Mouse (Mus musculus): ENCODE data around the gene Pm20d2. TPM values are rescaled to one million over a fixed set of nuclear protein-coding genes. Genes with fewer than 3 reads are reported as not detected.

Gene Pm20d2
- polyA plus RNA-seq, 1 experiment from 2014 or later, result 1.2 TPM

- no peaks in the 10 kb centered on the region for H3K9me3 ChIP-seq (ENCODE audit: control insufficient read depth, low read length)
- H3K36me3 ChIP-seq (ENCODE audit: control insufficient read depth, insufficient read depth, low read length), result no peaks in the 10 kb centered on the region
- H3K27me3 ChIP-seq (replicated peaks; ENCODE audit: control insufficient read depth, insufficient read depth, low read length), result no peaks in the 10 kb centered on the region
- H3K9ac ChIP-seq (ENCODE audit: low read length), result no peak overlapping the region
- 7% methylated on average over 4 of the region's 4 CpGs for WGBS
- ATAC-seq (replicated peaks; ENCODE audit: low FRiP score, low TSS enrichment, low read depth) (no peak), DNase-seq (ENCODE audit: low spot score) (peak; percentile 63)
- no peak overlapping the region for H3K27ac ChIP-seq (ENCODE audit: low read depth)
- no peak overlapping the region for H3K4me3 ChIP-seq (ENCODE audit: low read depth, low read length)
- H3K4me1 ChIP-seq (replicated peaks; ENCODE audit: control insufficient read depth, insufficient read depth, low read length), result 0 out of 2 replicates have a peak, but pooled peaks cover 2% of the 10 kb centered on the region
- no peak overlapping the region for H3K4me2 ChIP-seq (ENCODE audit: low read length)
These were observed 15.1 kb upstream of the Pm20d2 start for GRCm38 (mm10) chr4:33204682-33205081.

- 30% methylated on average over 2 of the region's 2 CpGs for WGBS
- DNase-seq (ENCODE audit: low spot score), result no peak
These were observed 8.6 kb upstream of the Pm20d2 start for GRCm38 (mm10) chr4:33198117-33198516.

GRCm38 (mm10) chr4:33188781-33189734 is 479 bp downstream of the Pm20d2 start:
- under 1% methylated on average over 123 of the region's 123 CpGs for WGBS
- peak; percentile 91 for ATAC-seq (replicated peaks; ENCODE audit: low FRiP score, low TSS enrichment, low read depth)
- peak overlapping the region; percentile 80 for H3K27ac ChIP-seq (ENCODE audit: low read depth)

More at GRCm38 (mm10) chr4:33198117-33198516, 8.6 kb upstream of the Pm20d2 start:
- Histone ChIP-seq H3K4me3 (ENCODE audit: low read depth, low read length) (no peak overlapping the region), H3K9me3 (ENCODE audit: control insufficient read depth, low read length) (no peaks in the 10 kb centered on the region), H3K36me3 (ENCODE audit: control insufficient read depth, insufficient read depth, low read length) (no peaks in the 10 kb centered on the region), H3K4me1 (replicated peaks; ENCODE audit: control insufficient read depth, insufficient read depth, low read length) (no peaks in the 10 kb centered on the region), H3K27ac (ENCODE audit: low read depth) (no peak overlapping the region), H3K27me3 (replicated peaks; ENCODE audit: control insufficient read depth, insufficient read depth, low read length) (no peaks in the 10 kb centered on the region), H3K4me2 (ENCODE audit: low read length) (no peak overlapping the region), H3K9ac (ENCODE audit: low read length) (no peak overlapping the region)
- ATAC-seq (replicated peaks; ENCODE audit: low FRiP score, low TSS enrichment, low read depth), result no peak

DNA sequence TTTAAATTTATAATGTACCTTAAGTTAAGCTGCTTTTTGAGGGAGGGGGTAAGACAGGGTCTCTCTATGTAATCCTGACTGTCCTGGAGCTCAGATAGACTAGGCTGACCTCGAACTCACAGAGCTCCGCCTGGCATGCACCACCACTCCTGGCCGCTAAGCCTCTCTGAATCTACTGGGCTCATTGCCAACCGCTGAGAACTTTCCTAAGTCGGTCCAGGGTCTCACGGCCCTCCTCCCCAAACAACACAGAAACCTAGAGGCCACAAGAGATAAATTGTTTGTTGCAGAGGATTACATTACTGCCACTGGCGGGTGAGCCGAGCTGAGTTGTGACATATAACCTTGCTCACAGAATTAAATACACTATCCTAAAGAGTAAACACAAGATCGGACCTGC is 1.4 kb downstream of the Pm20d2 start:
- H3K9ac ChIP-seq (ENCODE audit: low read length), result no peak overlapping the region
- H3K9me3 ChIP-seq (ENCODE audit: control insufficient read depth, low read length), result no peaks in the 10 kb centered on the region
- H3K27ac ChIP-seq (ENCODE audit: low read depth), result no peak overlapping the region
- peak; percentile 72 for DNase-seq (ENCODE audit: low spot score)
- H3K4me2 ChIP-seq (ENCODE audit: low read length), result peak overlapping the region; percentile 96
- H3K27me3 ChIP-seq (replicated peaks; ENCODE audit: control insufficient read depth, insufficient read depth, low read length), result no peaks in the 10 kb centered on the region
- ATAC-seq (replicated peaks; ENCODE audit: low FRiP score, low TSS enrichment, low read depth), result 0 out of 2 replicates have a peak, but pooled peaks have one; percentile 21
- peak overlapping the region; percentile 52 for H3K4me3 ChIP-seq (ENCODE audit: low read depth, low read length)
- no peaks in the 10 kb centered on the region for H3K36me3 ChIP-seq (ENCODE audit: control insufficient read depth, insufficient read depth, low read length)
- 0 out of 2 replicates have a peak, but pooled peaks cover 8% of the 10 kb centered on the region for H3K4me1 ChIP-seq (replicated peaks; ENCODE audit: control insufficient read depth, insufficient read depth, low read length)
- 11% methylated on average over 9 of the region's 9 CpGs for WGBS

More at GRCm38 (mm10) chr4:33188781-33189734, 479 bp downstream of the Pm20d2 start:
- peak overlapping the region; percentile 52 for H3K4me3 ChIP-seq (ENCODE audit: low read depth, low read length)
- no peaks in the 10 kb centered on the region for H3K36me3 ChIP-seq (ENCODE audit: control insufficient read depth, insufficient read depth, low read length)
- H3K9ac ChIP-seq (ENCODE audit: low read length), result peak overlapping the region; percentile 53
- no peaks in the 10 kb centered on the region for H3K27me3 ChIP-seq (replicated peaks; ENCODE audit: control insufficient read depth, insufficient read depth, low read length)
- 0 out of 2 replicates have a peak, but pooled peaks cover 8% of the 10 kb centered on the region for H3K4me1 ChIP-seq (replicated peaks; ENCODE audit: control insufficient read depth, insufficient read depth, low read length)
- H3K4me2 ChIP-seq (ENCODE audit: low read length), result peak overlapping the region; percentile 96
- H3K9me3 ChIP-seq (ENCODE audit: control insufficient read depth, low read length), result no peaks in the 10 kb centered on the region
- DNase-seq (ENCODE audit: low spot score), result peak; percentile 86

GRCm38 (mm10) chr4:33183477-33183876 is 6.1 kb downstream of the Pm20d2 start:
- H3K27ac ChIP-seq (ENCODE audit: low read depth), result no peak overlapping the region
- no peaks in the 10 kb centered on the region for H3K27me3 ChIP-seq (replicated peaks; ENCODE audit: control insufficient read depth, insufficient read depth, low read length)
- no peak overlapping the region for H3K4me2 ChIP-seq (ENCODE audit: low read length)
- H3K4me1 ChIP-seq (replicated peaks; ENCODE audit: control insufficient read depth, insufficient read depth, low read length), result 0 out of 2 replicates have a peak, but pooled peaks cover 5% of the 10 kb centered on the region
- no peak overlapping the region for H3K4me3 ChIP-seq (ENCODE audit: low read depth, low read length)
- DNase-seq (ENCODE audit: low spot score) (no peak), ATAC-seq (replicated peaks; ENCODE audit: low FRiP score, low TSS enrichment, low read depth) (no peak)
- WGBS, result 78% methylated on average over 5 of the region's 5 CpGs
- H3K9ac ChIP-seq (ENCODE audit: low read length), result no peak overlapping the region
- no peaks in the 10 kb centered on the region for H3K36me3 ChIP-seq (ENCODE audit: control insufficient read depth, insufficient read depth, low read length)
- no peaks in the 10 kb centered on the region for H3K9me3 ChIP-seq (ENCODE audit: control insufficient read depth, low read length)

DNA sequence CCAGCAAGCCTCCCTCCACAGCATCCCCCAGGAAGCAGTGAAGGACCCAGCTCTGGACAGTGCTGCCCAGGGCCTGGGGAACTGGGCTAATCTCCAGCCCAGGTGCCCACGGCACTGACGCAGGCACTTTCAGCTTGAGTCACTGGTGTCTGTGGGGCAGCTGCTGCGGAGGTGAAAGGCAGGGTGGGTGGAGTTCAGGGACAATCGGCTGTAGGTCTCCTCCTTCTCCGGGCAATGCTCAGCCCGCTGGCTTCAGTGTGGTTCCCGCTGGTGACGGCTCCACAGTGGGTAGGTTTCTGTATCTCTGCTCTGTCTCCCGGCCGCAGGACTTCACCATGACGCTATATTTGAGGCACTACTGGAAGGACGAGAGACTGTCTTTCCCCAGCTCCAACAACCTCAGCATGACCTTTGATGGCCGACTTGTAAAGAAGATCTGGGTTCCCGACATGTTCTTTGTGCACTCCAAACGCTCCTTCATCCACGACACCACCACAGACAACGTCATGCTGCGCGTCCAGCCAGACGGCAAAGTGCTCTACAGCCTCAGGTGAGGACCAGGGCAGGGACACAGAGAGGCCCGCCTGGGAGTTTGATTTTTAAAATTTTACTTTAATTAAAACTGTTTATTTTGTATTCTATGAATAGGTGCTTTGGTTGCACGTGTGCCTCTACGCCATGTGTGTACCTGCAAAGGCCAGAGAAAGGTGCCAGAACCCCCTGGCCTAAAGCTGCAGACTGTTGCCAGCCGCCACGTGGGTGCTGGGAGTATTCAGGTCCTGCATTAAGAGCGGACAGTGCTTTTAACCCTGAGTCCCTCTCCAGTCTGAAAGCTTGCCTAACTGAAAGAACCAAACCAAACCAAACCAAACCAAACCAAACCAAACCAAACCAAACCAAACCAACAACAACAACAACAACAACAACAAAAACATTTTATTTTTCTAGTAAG is 37.2 kb downstream of the Pm20d2 start:
- no peak overlapping the region for H3K4me3 ChIP-seq (ENCODE audit: low read depth, low read length)
- H3K9ac ChIP-seq (ENCODE audit: low read length), result no peak overlapping the region
- H3K36me3 ChIP-seq (ENCODE audit: control insufficient read depth, insufficient read depth, low read length), result no peaks in the 10 kb centered on the region
- H3K9me3 ChIP-seq (ENCODE audit: control insufficient read depth, low read length), result no peaks in the 10 kb centered on the region
- no peak for DNase-seq (ENCODE audit: low spot score)
- no peak overlapping the region for H3K4me2 ChIP-seq (ENCODE audit: low read length)
- no peaks in the 10 kb centered on the region for H3K4me1 ChIP-seq (replicated peaks; ENCODE audit: control insufficient read depth, insufficient read depth, low read length)
- no peak overlapping the region for H3K27ac ChIP-seq (ENCODE audit: low read depth)
- WGBS, result 83% methylated on average over 26 of the region's 26 CpGs
- H3K27me3 ChIP-seq (replicated peaks; ENCODE audit: control insufficient read depth, insufficient read depth, low read length), result no peaks in the 10 kb centered on the region
- ATAC-seq (replicated peaks; ENCODE audit: low FRiP score, low TSS enrichment, low read depth), result no peak

DNA sequence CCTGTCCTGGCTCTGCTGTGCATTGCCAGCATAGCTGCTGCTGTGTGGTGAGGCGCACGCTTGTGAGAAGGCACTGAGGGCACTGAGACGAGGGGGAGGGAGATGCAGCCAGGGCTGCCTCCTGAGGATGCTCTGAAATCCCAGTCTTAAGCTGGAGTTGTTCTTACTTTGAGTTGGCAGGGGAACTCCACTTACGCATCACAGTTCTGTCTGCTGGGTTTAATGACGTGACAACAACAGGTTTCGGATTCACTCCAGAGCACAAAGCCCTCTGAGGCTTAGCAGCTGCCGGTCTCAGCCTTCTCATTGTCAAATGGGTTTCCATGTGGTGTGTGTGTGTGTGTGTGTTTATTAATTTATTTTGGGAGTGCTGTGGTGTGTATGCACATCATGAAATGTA is 40.4 kb downstream of the Pm20d2 start:
- Histone ChIP-seq H3K36me3 (ENCODE audit: control insufficient read depth, insufficient read depth, low read length) (no peaks in the 10 kb centered on the region), H3K9me3 (ENCODE audit: control insufficient read depth, low read length) (no peaks in the 10 kb centered on the region), H3K27ac (ENCODE audit: low read depth) (no peak overlapping the region), H3K4me2 (ENCODE audit: low read length) (no peak overlapping the region), H3K9ac (ENCODE audit: low read length) (no peak overlapping the region), H3K27me3 (replicated peaks; ENCODE audit: control insufficient read depth, insufficient read depth, low read length) (no peaks in the 10 kb centered on the region), H3K4me3 (ENCODE audit: low read depth, low read length) (no peak overlapping the region), H3K4me1 (replicated peaks; ENCODE audit: control insufficient read depth, insufficient read depth, low read length) (no peaks in the 10 kb centered on the region)
- no peak for ATAC-seq (replicated peaks; ENCODE audit: low FRiP score, low TSS enrichment, low read depth)
- 62% methylated on average over 7 of the region's 7 CpGs for WGBS
- DNase-seq (ENCODE audit: low spot score), result no peak

DNA sequence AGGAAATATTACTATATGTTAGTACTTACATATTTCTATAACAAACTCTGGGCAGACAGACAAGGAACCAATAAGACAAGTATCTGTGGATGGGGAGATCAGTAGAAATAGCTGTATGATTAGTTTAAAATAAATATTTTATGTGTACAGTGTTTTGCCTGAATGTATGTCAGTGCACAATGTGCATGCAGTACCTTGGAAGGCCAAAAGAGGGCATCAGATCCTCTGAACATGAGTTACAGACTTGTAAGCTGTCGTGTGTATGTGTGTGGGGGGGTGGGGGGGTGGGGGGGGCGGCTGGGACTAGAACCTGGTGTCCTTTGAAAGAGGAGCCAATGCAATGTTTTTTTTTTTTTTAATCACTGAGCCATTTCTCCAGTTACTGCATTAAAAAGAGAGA is 41.7 kb downstream of the Pm20d2 start:
- Histone ChIP-seq H3K4me1 (replicated peaks; ENCODE audit: control insufficient read depth, insufficient read depth, low read length) (no peaks in the 10 kb centered on the region), H3K27me3 (replicated peaks; ENCODE audit: control insufficient read depth, insufficient read depth, low read length) (no peaks in the 10 kb centered on the region), H3K4me3 (ENCODE audit: low read depth, low read length) (no peak overlapping the region), H3K9me3 (ENCODE audit: control insufficient read depth, low read length) (no peaks in the 10 kb centered on the region), H3K9ac (ENCODE audit: low read length) (no peak overlapping the region), H3K4me2 (ENCODE audit: low read length) (no peak overlapping the region), H3K27ac (ENCODE audit: low read depth) (no peak overlapping the region), H3K36me3 (ENCODE audit: control insufficient read depth, insufficient read depth, low read length) (no peaks in the 10 kb centered on the region)
- ATAC-seq (replicated peaks; ENCODE audit: low FRiP score, low TSS enrichment, low read depth) (no peak), DNase-seq (ENCODE audit: low spot score) (peak; percentile 66)
- 15% methylated on average over 2 of the region's 2 CpGs for WGBS

Measured in intestine, embryonic 14.5 days (tissue).